Mouse (Mus musculus): ENCODE data around the gene Lrp4. TPM values are rescaled to one million over a fixed set of nuclear protein-coding genes. Genes with fewer than 3 reads are reported as not detected.
A peak's percentile ranks its signal among the peaks of the same experiment; 100 is the strongest.
"Not testable (repeated sequence)": the region's sequence is repeated elsewhere in the genome, so short reads cannot be mapped to it uniquely, and the experiment has no call there.

The Lrp4 gene
- polyA plus RNA-seq, 1 experiment from 2014 or later: 8.0 TPM

DNA sequence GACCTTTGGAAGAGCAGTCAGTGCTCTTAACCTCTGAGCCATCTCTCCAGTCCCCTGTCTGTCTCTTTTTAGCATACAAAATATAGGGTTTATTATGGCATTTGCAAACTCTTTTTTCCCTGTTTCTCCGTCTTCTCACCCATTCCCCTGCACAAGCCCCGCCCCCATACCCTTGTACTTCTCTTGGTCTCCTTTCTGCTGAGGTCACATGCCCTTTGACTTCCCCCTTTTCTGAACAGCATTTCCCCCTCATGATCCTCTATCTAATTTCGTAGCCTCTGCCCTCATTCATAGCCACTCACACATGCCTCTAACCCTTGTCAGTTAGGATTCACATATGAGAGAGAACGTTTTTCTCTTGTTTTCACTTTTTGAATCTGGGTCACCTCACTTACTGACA lies 27.4 kb downstream of the Lrp4 start:
- H3K4me2 ChIP-seq (replicated peaks; ENCODE audit: low read depth, low read length): no peak overlapping the region
- no peak overlapping the region for H3K9ac ChIP-seq (ENCODE audit: low read depth, low read length)
- no peak overlapping the region for H3K27ac ChIP-seq (ENCODE audit: low read depth, low read length)
- WGBS: 90% methylated on average over 4 of the region's 4 CpGs
- no peaks in the 10 kb centered on the region for H3K4me1 ChIP-seq (ENCODE audit: control insufficient read depth, insufficient read depth, low read length)
- H3K4me3 ChIP-seq (ENCODE audit: low read length): no peak overlapping the region
- H3K9me3 ChIP-seq (ENCODE audit: control insufficient read depth, low read length): no peaks in the 10 kb centered on the region
- peaks cover 57% of the 10 kb centered on the region for H3K36me3 ChIP-seq (ENCODE audit: control insufficient read depth, insufficient read depth, low read length)
- no peaks in the 10 kb centered on the region for H3K27me3 ChIP-seq (ENCODE audit: control insufficient read depth, insufficient read depth, low read length)
- ATAC-seq (ENCODE audit: low FRiP score, low TSS enrichment): no peak

GRCm38 (mm10) chr2:91485256-91485655 lies 27.9 kb downstream of the Lrp4 start:
- WGBS: 83% methylated on average over 6 of the region's 6 CpGs
- H3K4me2 ChIP-seq (replicated peaks; ENCODE audit: low read depth, low read length): no peak overlapping the region
- H3K9me3 ChIP-seq (ENCODE audit: control insufficient read depth, low read length): no peaks in the 10 kb centered on the region
- H3K4me1 ChIP-seq (ENCODE audit: control insufficient read depth, insufficient read depth, low read length): no peaks in the 10 kb centered on the region
- H3K27ac ChIP-seq (ENCODE audit: low read depth, low read length): no peak overlapping the region
- H3K9ac ChIP-seq (ENCODE audit: low read depth, low read length): no peak overlapping the region
- H3K27me3 ChIP-seq (ENCODE audit: control insufficient read depth, insufficient read depth, low read length): no peaks in the 10 kb centered on the region
- H3K36me3 ChIP-seq (ENCODE audit: control insufficient read depth, insufficient read depth, low read length): peaks cover 63% of the 10 kb centered on the region
- H3K4me3 ChIP-seq (ENCODE audit: low read length): no peak overlapping the region
- ATAC-seq (ENCODE audit: low FRiP score, low TSS enrichment): no peak

DNA sequence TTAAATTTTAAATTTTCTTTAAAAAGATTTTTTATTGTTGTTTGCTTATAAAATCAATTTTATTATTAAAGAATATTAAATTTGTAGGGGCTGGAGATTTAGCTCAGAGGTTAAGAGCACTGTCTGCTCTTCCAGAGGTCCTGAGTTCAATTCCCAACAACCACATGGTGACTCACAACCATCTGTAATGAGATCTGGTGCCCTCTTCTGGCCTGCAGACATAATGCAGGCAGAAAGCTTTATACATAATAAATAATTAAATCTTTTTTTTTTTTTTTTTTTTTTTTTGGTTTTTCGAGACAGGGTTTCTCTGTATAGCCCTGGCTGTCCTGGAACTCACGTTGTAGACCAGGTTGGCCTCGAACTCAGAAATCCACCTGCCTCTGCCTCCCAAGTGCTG lies 30.0 kb downstream of the Lrp4 start:
- H3K27ac ChIP-seq (ENCODE audit: low read depth, low read length); H3K27me3 ChIP-seq (ENCODE audit: control insufficient read depth, insufficient read depth, low read length); H3K9ac ChIP-seq (ENCODE audit: low read depth, low read length); H3K4me2 ChIP-seq (replicated peaks; ENCODE audit: low read depth, low read length); ATAC-seq (ENCODE audit: low FRiP score, low TSS enrichment); H3K4me3 ChIP-seq (ENCODE audit: low read length); H3K9me3 ChIP-seq (ENCODE audit: control insufficient read depth, low read length); H3K4me1 ChIP-seq (ENCODE audit: control insufficient read depth, insufficient read depth, low read length): not testable (repeated sequence)
- H3K36me3 ChIP-seq (ENCODE audit: control insufficient read depth, insufficient read depth, low read length): peaks cover 70% of the 10 kb centered on the region
- WGBS: 45% methylated on average over 3 of the region's 3 CpGs

GRCm38 (mm10) chr2:91492071-91492635 lies 34.8 kb downstream of the Lrp4 start:
- Histone ChIP-seq H3K9ac (ENCODE audit: low read depth, low read length) (no peak overlapping the region), H3K27ac (ENCODE audit: low read depth, low read length) (no peak overlapping the region), H3K4me1 (ENCODE audit: control insufficient read depth, insufficient read depth, low read length) (no peaks in the 10 kb centered on the region), H3K9me3 (ENCODE audit: control insufficient read depth, low read length) (no peaks in the 10 kb centered on the region), H3K4me3 (ENCODE audit: low read length) (no peak overlapping the region), H3K4me2 (replicated peaks; ENCODE audit: low read depth, low read length) (no peak overlapping the region), H3K27me3 (ENCODE audit: control insufficient read depth, insufficient read depth, low read length) (no peaks in the 10 kb centered on the region), H3K36me3 (ENCODE audit: control insufficient read depth, insufficient read depth, low read length) (peaks cover 77% of the 10 kb centered on the region)
- ATAC-seq (ENCODE audit: low FRiP score, low TSS enrichment): no peak
- WGBS: 98% methylated on average over 12 of the region's 12 CpGs

DNA sequence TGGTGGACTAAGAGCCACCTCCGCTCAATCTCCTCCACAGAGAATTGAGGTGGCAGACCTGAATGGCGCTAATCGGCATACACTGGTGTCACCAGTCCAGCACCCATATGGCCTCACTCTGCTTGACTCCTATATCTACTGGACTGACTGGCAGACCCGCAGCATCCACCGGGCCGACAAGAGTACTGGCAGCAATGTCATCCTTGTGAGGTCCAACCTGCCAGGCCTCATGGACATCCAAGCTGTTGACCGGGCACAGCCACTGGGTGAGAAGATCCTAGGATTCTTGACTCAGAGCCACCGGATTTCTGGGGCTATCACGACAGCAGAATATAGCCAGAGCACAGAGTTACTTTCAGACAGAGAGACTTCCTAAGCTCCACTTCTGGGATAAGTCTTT lies 36.7 kb downstream of the Lrp4 start:
- 95% methylated on average over 9 of the region's 9 CpGs for WGBS
- H3K4me3 ChIP-seq (ENCODE audit: low read length): no peak overlapping the region
- no peaks in the 10 kb centered on the region for H3K27me3 ChIP-seq (ENCODE audit: control insufficient read depth, insufficient read depth, low read length)
- H3K4me1 ChIP-seq (ENCODE audit: control insufficient read depth, insufficient read depth, low read length): no peaks in the 10 kb centered on the region
- no peak for ATAC-seq (ENCODE audit: low FRiP score, low TSS enrichment)
- H3K9ac ChIP-seq (ENCODE audit: low read depth, low read length): no peak overlapping the region
- H3K36me3 ChIP-seq (ENCODE audit: control insufficient read depth, insufficient read depth, low read length): peaks cover 84% of the 10 kb centered on the region
- H3K4me2 ChIP-seq (replicated peaks; ENCODE audit: low read depth, low read length): no peak overlapping the region
- no peaks in the 10 kb centered on the region for H3K9me3 ChIP-seq (ENCODE audit: control insufficient read depth, low read length)
- H3K27ac ChIP-seq (ENCODE audit: low read depth, low read length): no peak overlapping the region

DNA sequence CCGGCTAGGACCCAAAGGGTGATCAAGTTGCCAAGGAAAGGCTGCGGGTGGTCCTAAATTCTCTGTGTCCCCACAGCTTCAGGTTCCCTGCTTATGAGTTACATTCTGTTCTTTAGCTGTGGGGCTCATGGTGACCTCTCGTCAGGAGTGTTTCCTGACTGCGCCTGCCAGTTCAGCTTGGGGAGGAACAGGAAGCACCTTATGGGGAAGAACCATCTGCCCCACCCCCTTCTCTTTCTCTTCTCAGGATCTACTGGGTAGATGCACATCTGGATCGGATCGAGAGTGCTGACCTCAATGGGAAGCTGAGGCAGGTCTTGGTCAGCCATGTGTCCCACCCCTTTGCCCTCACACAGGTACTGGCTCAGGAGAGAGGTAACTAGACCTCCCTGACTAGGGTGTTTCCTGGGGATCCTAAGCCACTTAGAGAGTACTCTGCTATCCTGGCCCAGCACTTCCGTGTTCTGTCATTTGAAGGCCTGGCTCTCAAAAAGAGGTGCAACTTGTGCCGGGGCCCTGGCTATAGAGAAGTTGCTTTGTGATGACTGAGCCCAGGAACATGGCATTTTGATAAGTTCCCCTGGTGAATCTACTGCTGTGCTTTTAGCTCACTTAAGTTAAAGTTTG lies 40.9 kb downstream of the Lrp4 start:
- Histone ChIP-seq H3K27ac (ENCODE audit: low read depth, low read length) (no peak overlapping the region), H3K4me1 (ENCODE audit: control insufficient read depth, insufficient read depth, low read length) (no peaks in the 10 kb centered on the region), H3K4me2 (replicated peaks; ENCODE audit: low read depth, low read length) (no peak overlapping the region), H3K9me3 (ENCODE audit: control insufficient read depth, low read length) (no peaks in the 10 kb centered on the region), H3K27me3 (ENCODE audit: control insufficient read depth, insufficient read depth, low read length) (no peaks in the 10 kb centered on the region), H3K4me3 (ENCODE audit: low read length) (no peak overlapping the region), H3K36me3 (ENCODE audit: control insufficient read depth, insufficient read depth, low read length) (peaks cover 81% of the 10 kb centered on the region), H3K9ac (ENCODE audit: low read depth, low read length) (no peak overlapping the region)
- ATAC-seq (ENCODE audit: low FRiP score, low TSS enrichment): no peak
- WGBS: 79% methylated on average over 8 of the region's 8 CpGs

DNA sequence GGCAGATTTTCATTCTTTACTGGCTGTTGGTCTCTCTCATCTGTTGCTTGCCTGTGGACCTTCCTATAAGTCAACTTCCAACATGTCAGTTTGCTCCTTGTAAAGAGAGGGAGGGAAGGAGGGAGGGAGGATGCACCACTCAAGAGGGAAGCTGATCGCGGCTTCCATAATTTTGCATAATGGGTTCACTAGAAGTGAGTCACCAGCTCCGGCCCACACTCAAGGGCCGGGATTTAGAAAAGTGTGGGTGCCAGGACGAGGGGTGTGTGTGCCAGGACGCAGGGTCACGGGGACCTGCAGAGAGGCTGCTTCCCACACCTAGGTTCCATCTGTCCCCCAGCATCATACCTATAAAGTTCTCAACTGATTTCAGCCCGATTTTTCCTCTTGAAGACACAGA lies 50.8 kb downstream of the Lrp4 start:
- Histone ChIP-seq H3K4me1 (ENCODE audit: control insufficient read depth, insufficient read depth, low read length) (no peaks in the 10 kb centered on the region), H3K27ac (ENCODE audit: low read depth, low read length) (no peak overlapping the region), H3K36me3 (ENCODE audit: control insufficient read depth, insufficient read depth, low read length) (peaks cover 60% of the 10 kb centered on the region), H3K9ac (ENCODE audit: low read depth, low read length) (no peak overlapping the region), H3K9me3 (ENCODE audit: control insufficient read depth, low read length) (no peaks in the 10 kb centered on the region), H3K4me3 (ENCODE audit: low read length) (no peak overlapping the region), H3K4me2 (replicated peaks; ENCODE audit: low read depth, low read length) (no peak overlapping the region), H3K27me3 (ENCODE audit: control insufficient read depth, insufficient read depth, low read length) (no peaks in the 10 kb centered on the region)
- WGBS: 89% methylated on average over 8 of the region's 8 CpGs
- no peak for ATAC-seq (ENCODE audit: low FRiP score, low TSS enrichment)

DNA sequence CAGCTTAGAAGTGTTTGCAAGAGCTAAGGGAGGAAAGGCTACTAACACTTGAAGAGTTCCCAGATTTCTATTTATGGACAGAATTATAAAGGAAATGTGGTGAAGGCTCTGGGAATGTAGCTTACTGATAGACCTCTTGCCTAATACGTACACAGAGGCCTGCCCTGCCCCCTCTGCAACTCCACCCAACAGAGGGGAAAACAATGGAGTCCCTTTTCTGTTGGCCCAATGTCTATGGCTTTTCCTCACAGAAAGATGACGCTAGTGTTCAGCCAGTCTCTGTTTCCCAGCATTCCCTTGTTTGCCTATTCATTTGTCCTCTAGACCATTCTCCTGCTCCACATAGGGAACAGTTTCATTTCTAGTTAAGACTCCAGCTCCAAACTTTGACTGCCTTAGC lies 59.9 kb downstream of the Lrp4 start:
- Histone ChIP-seq H3K27me3 (ENCODE audit: control insufficient read depth, insufficient read depth, low read length) (no peaks in the 10 kb centered on the region), H3K4me1 (ENCODE audit: control insufficient read depth, insufficient read depth, low read length) (no peaks in the 10 kb centered on the region), H3K4me2 (replicated peaks; ENCODE audit: low read depth, low read length) (no peak overlapping the region), H3K9me3 (ENCODE audit: control insufficient read depth, low read length) (no peaks in the 10 kb centered on the region), H3K36me3 (ENCODE audit: control insufficient read depth, insufficient read depth, low read length) (peaks cover 11% of the 10 kb centered on the region; the same call in 1 of the 2 replicates), H3K9ac (ENCODE audit: low read depth, low read length) (no peak overlapping the region), H3K4me3 (ENCODE audit: low read length) (no peak overlapping the region), H3K27ac (ENCODE audit: low read depth, low read length) (no peak overlapping the region)
- 34% methylated on average over 2 of the region's 2 CpGs for WGBS
- no peak for ATAC-seq (ENCODE audit: low FRiP score, low TSS enrichment)

- WGBS: 1% methylated on average over 63 of the region's 64 CpGs
- no peaks in the 10 kb centered on the region for H3K4me1 ChIP-seq (ENCODE audit: control insufficient read depth, insufficient read depth, low read length)
Observed at GRCm38 (mm10) chr2:91526294-91527146, 69.2 kb downstream of the Lrp4 start, which contains the start of gene Ckap5. TSS of gene Ckap5 (plus strand) at chr2:91526762.

More at GRCm38 (mm10) chr2:91526294-91527146, 69.2 kb downstream of the Lrp4 start, which contains the start of gene Ckap5:
- Histone ChIP-seq H3K4me3 (ENCODE audit: low read length) (peak within 1 kb of the TSS; percentile 99), H3K27ac (ENCODE audit: low read depth, low read length) (peak within 1 kb of the TSS; percentile 80), H3K27me3 (ENCODE audit: control insufficient read depth, insufficient read depth, low read length) (no peaks in the 10 kb centered on the region), H3K9me3 (ENCODE audit: control insufficient read depth, low read length) (no peaks in the 10 kb centered on the region), H3K9ac (ENCODE audit: low read depth, low read length) (peak within 1 kb of the TSS; percentile 96), H3K36me3 (ENCODE audit: control insufficient read depth, insufficient read depth, low read length) (peaks cover 7% of the 10 kb centered on the region; the same call in 1 of the 2 replicates), H3K4me2 (replicated peaks; ENCODE audit: low read depth, low read length) (peak within 1 kb of the TSS; percentile 66)
- peak; percentile 99 for ATAC-seq (ENCODE audit: low FRiP score, low TSS enrichment)
